8 mouse cellular contexts compared by ENCODE assay signal in the genomic region with DNA sequence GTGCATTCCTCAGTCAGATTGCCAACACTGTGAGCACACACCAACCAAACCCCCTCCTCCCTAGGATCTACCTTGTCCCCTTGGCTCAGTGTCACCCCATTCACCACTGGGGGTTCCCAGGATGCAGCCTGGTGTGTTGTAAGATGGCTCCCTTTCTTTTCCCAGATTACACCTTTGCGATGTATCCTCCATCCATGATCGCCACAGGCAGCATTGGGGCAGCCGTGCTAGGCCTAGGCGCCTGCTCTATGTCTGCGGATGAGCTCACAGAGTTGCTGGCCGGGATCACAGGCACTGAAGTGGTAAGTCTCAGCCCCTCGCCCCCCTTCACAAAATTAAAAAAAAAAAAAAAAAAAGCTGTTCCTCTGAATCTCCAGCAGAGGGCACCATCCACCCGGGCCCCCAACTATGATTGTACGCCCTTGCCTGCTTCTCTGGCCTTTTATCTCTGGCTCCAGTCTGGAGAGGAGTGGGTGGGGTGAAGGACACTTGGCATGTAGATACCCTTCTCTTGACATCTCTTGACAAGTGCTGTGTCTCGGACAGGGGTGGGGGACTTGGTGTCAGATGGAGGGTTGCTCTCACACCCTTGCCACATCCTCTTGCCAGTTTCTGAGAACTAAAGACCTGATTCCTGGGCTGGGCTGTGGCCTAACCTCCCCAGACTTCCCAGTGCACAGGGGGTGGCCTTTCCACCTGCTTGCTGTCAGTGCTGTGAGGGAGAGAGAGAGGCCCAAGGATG. TPM values are rescaled to one million over a fixed set of nuclear protein-coding genes. Genes with fewer than 3 reads are reported as not detected.
DNase-seq lines count a peak whose midpoint lies in the region; ATAC-seq lines count a peak whose summit lies in the region.

No protein-coding gene starts in this region.

- no peaks in the 10 kb centered on the region for H3K9me3 ChIP-seq in midbrain, embryonic 10.5 days (replicated peaks)
- H3K9me3 ChIP-seq in midbrain, embryonic 15.5 days = no peaks in the 10 kb centered on the region
- H3K9me3 ChIP-seq in embryonic facial prominence, embryonic 11.5 days (replicated peaks; ENCODE audit: control insufficient read depth, low read length) = no peaks in the 10 kb centered on the region
- no peaks in the 10 kb centered on the region for H3K9me3 ChIP-seq in hindbrain, embryonic 15.5 days
- H3K9me3 ChIP-seq in lung, embryonic 15.5 days = no peaks in the 10 kb centered on the region

- ATAC-seq in midbrain, embryonic 15.5 days (replicated peaks) = no peak
- ATAC-seq in embryonic facial prominence, embryonic 11.5 days (replicated peaks; ENCODE audit: insufficient number of reproducible peaks, low FRiP score, low TSS enrichment, low read depth) = no peak
- ATAC-seq in hindbrain, embryonic 15.5 days (ENCODE audit: low FRiP score, low read depth) = no peak
- no peak for ATAC-seq in lung, embryonic 15.5 days (ENCODE audit: borderline replicate concordance, extremely low read depth, low FRiP score, low TSS enrichment)

- DNase-seq in midbrain, embryonic 10.5 days (ENCODE audit: low spot score) = peak; percentile 51
- DNase-seq in adipocyte (ENCODE audit: low spot score) = peak; percentile 50
- peak; percentile 50 for DNase-seq in embryonic facial prominence, embryonic 11.5 days (ENCODE audit: low spot score)
- DNase-seq in skeletal muscle tissue, adult 2 months (ENCODE audit: low read depth, low spot score) = peak; percentile 54
- no peak for DNase-seq in urinary bladder, postnatal 10 days (ENCODE audit: low spot score)

- H3K27ac ChIP-seq in midbrain, embryonic 10.5 days (replicated peaks) = peak overlapping the region; percentile 95
- no peak overlapping the region for H3K27ac ChIP-seq in midbrain, embryonic 15.5 days
- H3K27ac ChIP-seq in embryonic facial prominence, embryonic 11.5 days (replicated peaks; ENCODE audit: low read depth, low read length) = no peak overlapping the region; the same call in 1 of the 2 replicates
- H3K27ac ChIP-seq in hindbrain, embryonic 15.5 days (replicated peaks) = peak overlapping the region; percentile 55; the same call in 1 of the 2 replicates
- H3K27ac ChIP-seq in lung, embryonic 15.5 days = peak overlapping the region; percentile 53

- H3K4me2 ChIP-seq in midbrain, embryonic 15.5 days = no peak overlapping the region
- H3K4me2 ChIP-seq in embryonic facial prominence, embryonic 11.5 days (ENCODE audit: low read depth, low read length) = no peak overlapping the region
- peak overlapping the region; percentile 97 for H3K4me2 ChIP-seq in hindbrain, embryonic 15.5 days
- no peak overlapping the region for H3K4me2 ChIP-seq in lung, embryonic 15.5 days

- WGBS in midbrain, embryonic 10.5 days = 35% methylated on average over 10 of the region's 10 CpGs
- WGBS in midbrain, embryonic 15.5 days = 23% methylated on average over 10 of the region's 10 CpGs
- WGBS in embryonic facial prominence, embryonic 11.5 days = 27% methylated on average over 10 of the region's 10 CpGs
- WGBS in hindbrain, embryonic 15.5 days = 25% methylated on average over 10 of the region's 10 CpGs
- 16% methylated on average over 10 of the region's 10 CpGs for WGBS in lung, embryonic 15.5 days

- H3K27me3 ChIP-seq in midbrain, embryonic 10.5 days (ENCODE audit: low read depth, poor library complexity, severe bottlenecking) = no peaks in the 10 kb centered on the region
- H3K27me3 ChIP-seq in midbrain, embryonic 15.5 days (replicated peaks) = no peaks in the 10 kb centered on the region
- H3K27me3 ChIP-seq in embryonic facial prominence, embryonic 11.5 days (ENCODE audit: control insufficient read depth, insufficient read depth, low read length) = no peaks in the 10 kb centered on the region
- H3K27me3 ChIP-seq in hindbrain, embryonic 15.5 days = no peaks in the 10 kb centered on the region
- H3K27me3 ChIP-seq in lung, embryonic 15.5 days = no peaks in the 10 kb centered on the region

- H3K4me1 ChIP-seq in midbrain, embryonic 10.5 days = peaks cover 51% of the 10 kb centered on the region
- H3K4me1 ChIP-seq in midbrain, embryonic 15.5 days = peaks cover 41% of the 10 kb centered on the region
- H3K4me1 ChIP-seq in embryonic facial prominence, embryonic 11.5 days (ENCODE audit: control insufficient read depth, insufficient read depth, low read length) = peaks cover 6% of the 10 kb centered on the region; the same call in 1 of the 2 replicates
- H3K4me1 ChIP-seq in hindbrain, embryonic 15.5 days (replicated peaks) = peaks cover 42% of the 10 kb centered on the region
- H3K4me1 ChIP-seq in lung, embryonic 15.5 days = peaks cover 33% of the 10 kb centered on the region

- peaks cover 62% of the 10 kb centered on the region for H3K36me3 ChIP-seq in midbrain, embryonic 10.5 days
- H3K36me3 ChIP-seq in midbrain, embryonic 15.5 days (replicated peaks) = peaks cover 23% of the 10 kb centered on the region
- H3K36me3 ChIP-seq in embryonic facial prominence, embryonic 11.5 days (replicated peaks; ENCODE audit: control insufficient read depth, insufficient read depth, low read depth, low read length) = peaks cover 11% of the 10 kb centered on the region; the same call in 1 of the 2 replicates
- H3K36me3 ChIP-seq in hindbrain, embryonic 15.5 days = peaks cover 33% of the 10 kb centered on the region
- peaks cover 58% of the 10 kb centered on the region for H3K36me3 ChIP-seq in lung, embryonic 15.5 days

- H3K9ac ChIP-seq in midbrain, embryonic 15.5 days = no peak overlapping the region
- no peak overlapping the region for H3K9ac ChIP-seq in embryonic facial prominence, embryonic 11.5 days (replicated peaks; ENCODE audit: low read length)
- H3K9ac ChIP-seq in hindbrain, embryonic 15.5 days = no peak overlapping the region
- H3K9ac ChIP-seq in lung, embryonic 15.5 days = peak overlapping the region; percentile 91; the same call in 1 of the 2 replicates

- peak overlapping the region; percentile 96 for H3K4me3 ChIP-seq in midbrain, embryonic 10.5 days
- H3K4me3 ChIP-seq in midbrain, embryonic 15.5 days = no peak overlapping the region
- H3K4me3 ChIP-seq in embryonic facial prominence, embryonic 11.5 days (ENCODE audit: low read depth, low read length) = no peak overlapping the region
- no peak overlapping the region for H3K4me3 ChIP-seq in hindbrain, embryonic 15.5 days
- H3K4me3 ChIP-seq in lung, embryonic 15.5 days = no peak overlapping the region

RNA-seq across cellular contexts. Expression of a gene that starts 13.3 kb away (rescaled TPM):
- 41.2 and 41.9 TPM in 2 replicates for polyA plus RNA-seq in midbrain, embryonic 10.5 days (2016; fragmentation: Nextera tagmentation; extraction: Ambion mirVana)
- polyA plus RNA-seq in midbrain, embryonic 15.5 days (2015; fragmentation: Nextera tagmentation; extraction: Ambion mirVana) = 39.7 TPM in 2 replicates
- 30.4 and 31.4 TPM in 2 replicates for polyA plus RNA-seq in embryonic facial prominence, embryonic 11.5 days (2014; fragmentation: Nextera tagmentation; extraction: Ambion mirVana)
- polyA plus RNA-seq in hindbrain, embryonic 15.5 days (2015; fragmentation: Nextera tagmentation; extraction: Ambion mirVana) = 33.9 and 37.5 TPM in 2 replicates
- 21.9 and 22.9 TPM in 2 replicates for polyA plus RNA-seq in lung, embryonic 15.5 days (2015; fragmentation: Nextera tagmentation; extraction: Ambion mirVana)

RNA-seq across cellular contexts. Expression of a gene that starts 13.4 kb away (rescaled TPM):
- 43.2 and 45.9 TPM in 2 replicates for polyA plus RNA-seq in midbrain, embryonic 10.5 days (2016; fragmentation: Nextera tagmentation; extraction: Ambion mirVana)
- 49.6 and 50.4 TPM in 2 replicates for polyA plus RNA-seq in midbrain, embryonic 15.5 days (2015; fragmentation: Nextera tagmentation; extraction: Ambion mirVana)
- 47.1 and 48.0 TPM in 2 replicates for polyA plus RNA-seq in embryonic facial prominence, embryonic 11.5 days (2014; fragmentation: Nextera tagmentation; extraction: Ambion mirVana)
- polyA plus RNA-seq in hindbrain, embryonic 15.5 days (2015; fragmentation: Nextera tagmentation; extraction: Ambion mirVana) = 41.2 and 43.9 TPM in 2 replicates
- polyA plus RNA-seq in lung, embryonic 15.5 days (2015; fragmentation: Nextera tagmentation; extraction: Ambion mirVana) = 47.8 and 50.3 TPM in 2 replicates

RNA-seq across cellular contexts. Expression of a gene that starts 13.4 kb away (rescaled TPM):
- 1.4 and 2.2 TPM in 2 replicates for polyA plus RNA-seq in midbrain, embryonic 10.5 days (2016; fragmentation: Nextera tagmentation; extraction: Ambion mirVana)
- polyA plus RNA-seq in midbrain, embryonic 15.5 days (2015; fragmentation: Nextera tagmentation; extraction: Ambion mirVana) = 2.0 and 2.9 TPM in 2 replicates
- polyA plus RNA-seq in embryonic facial prominence, embryonic 11.5 days (2014; fragmentation: Nextera tagmentation; extraction: Ambion mirVana) = 0.98 and 1.9 TPM in 2 replicates
- polyA plus RNA-seq in hindbrain, embryonic 15.5 days (2015; fragmentation: Nextera tagmentation; extraction: Ambion mirVana) = 2.0 and 2.5 TPM in 2 replicates
- 0.35 and 1.7 TPM in 2 replicates for polyA plus RNA-seq in lung, embryonic 15.5 days (2015; fragmentation: Nextera tagmentation; extraction: Ambion mirVana)

RNA-seq across cellular contexts. Expression of a gene that starts 32.5 kb away (rescaled TPM):
- polyA plus RNA-seq in midbrain, embryonic 10.5 days (2016; fragmentation: Nextera tagmentation; extraction: Ambion mirVana) = 4.9 and 7.3 TPM in 2 replicates
- 9.0 and 9.5 TPM in 2 replicates for polyA plus RNA-seq in midbrain, embryonic 15.5 days (2015; fragmentation: Nextera tagmentation; extraction: Ambion mirVana)
- polyA plus RNA-seq in embryonic facial prominence, embryonic 11.5 days (2014; fragmentation: Nextera tagmentation; extraction: Ambion mirVana) = 4.3 and 5.2 TPM in 2 replicates
- 6.3 and 8.2 TPM in 2 replicates for polyA plus RNA-seq in hindbrain, embryonic 15.5 days (2015; fragmentation: Nextera tagmentation; extraction: Ambion mirVana)
- polyA plus RNA-seq in lung, embryonic 15.5 days (2015; fragmentation: Nextera tagmentation; extraction: Ambion mirVana) = 4.2 and 4.3 TPM in 2 replicates

Comparison
In these comparisons a context has a peak if more than half of its experiments do, and no peak if none do; other contexts are left out.
1. H3K27ac ChIP-seq: peak in midbrain, embryonic 10.5 days (single experiment), hindbrain, embryonic 15.5 days (single experiment) and lung, embryonic 15.5 days (single experiment); none in midbrain, embryonic 15.5 days (single experiment) and embryonic facial prominence, embryonic 11.5 days (single experiment).